Mouse (Mus musculus): ENCODE measurements around the gene Lrrc20. TPM values are rescaled to one million over a fixed set of nuclear protein-coding genes. Genes with fewer than 3 reads are reported as not detected.

The Lrrc20 gene
- polyA plus RNA-seq, 1 experiment from 2014 or later: 17.8 TPM

DNA sequence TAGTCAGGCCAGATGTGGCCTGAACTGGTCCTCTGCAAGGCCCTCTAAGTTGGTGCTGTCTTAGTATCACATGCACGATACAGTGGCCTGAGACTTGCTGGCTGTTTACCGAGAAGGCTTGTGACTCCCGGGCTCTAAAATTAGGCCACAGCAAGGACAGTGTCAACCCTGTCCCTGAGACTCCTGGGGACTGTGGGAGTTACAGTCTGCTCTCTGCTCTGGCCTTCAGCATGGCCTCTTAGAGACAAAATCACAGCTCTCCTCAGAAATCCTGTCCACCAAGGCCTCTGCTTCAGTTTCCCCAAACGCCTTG is 152.3 kb downstream of the Lrrc20 start:
- Histone ChIP-seq H3K4me2 (no peak overlapping the region), H3K9me3 (no peaks in the 10 kb centered on the region), H3K4me3 (no peak overlapping the region), H3K27me3 (peaks cover 13% of the 10 kb centered on the region; the same call in 1 of the 2 replicates), H3K9ac (no peak overlapping the region), H3K4me1 (replicated peaks) (peaks cover 11% of the 10 kb centered on the region), H3K36me3 (no peaks in the 10 kb centered on the region), H3K27ac (replicated peaks) (no peak overlapping the region)
- 89% methylated on average over 4 of the region's 4 CpGs for WGBS
- ATAC-seq (ENCODE audit: low FRiP score, low read depth): no peak

Other genes with a start within 250 kb of the Lrrc20 start
- gene Adamts14, start 202.4 kb upstream of the Lrrc20 start, polyA plus RNA-seq (2015; fragmentation: Nextera tagmentation; extraction: Ambion mirVana): 0.26 and 0.35 TPM in 2 replicates
- not detected in 2 replicates for gene Prf1, start 178.0 kb upstream of the Lrrc20 start, polyA plus RNA-seq (2015; fragmentation: Nextera tagmentation; extraction: Ambion mirVana)
- 26.4 and 32.4 TPM in 2 replicates for gene Pald1, start 92.3 kb upstream of the Lrrc20 start, polyA plus RNA-seq (2015; fragmentation: Nextera tagmentation; extraction: Ambion mirVana)
- 0.30 and 0.34 TPM in 2 replicates for gene Nodal, start 57.8 kb upstream of the Lrrc20 start, polyA plus RNA-seq (2015; fragmentation: Nextera tagmentation; extraction: Ambion mirVana)
- 55.7 and 56.2 TPM in 2 replicates for gene Eif4ebp2, start 23.1 kb upstream of the Lrrc20 start, polyA plus RNA-seq (2015; fragmentation: Nextera tagmentation; extraction: Ambion mirVana)
- gene Npffr1, start 119.7 kb downstream of the Lrrc20 start, polyA plus RNA-seq (2015; fragmentation: Nextera tagmentation; extraction: Ambion mirVana): 1.1 and 1.4 TPM in 2 replicates
- 204 and 212 TPM in 2 replicates for gene Ppa1, start 172.8 kb downstream of the Lrrc20 start, polyA plus RNA-seq (2015; fragmentation: Nextera tagmentation; extraction: Ambion mirVana)
- gene Sar1a, start 204.5 kb downstream of the Lrrc20 start, polyA plus RNA-seq (2015; fragmentation: Nextera tagmentation; extraction: Ambion mirVana): 190 and 193 TPM in 2 replicates
- gene Tysnd1, start 219.7 kb downstream of the Lrrc20 start, polyA plus RNA-seq (2015; fragmentation: Nextera tagmentation; extraction: Ambion mirVana): 32.8 and 37.1 TPM in 2 replicates
- 13.8 and 14.2 TPM in 2 replicates for gene Aifm2, start 239.5 kb downstream of the Lrrc20 start, polyA plus RNA-seq (2015; fragmentation: Nextera tagmentation; extraction: Ambion mirVana)